Mouse (Mus musculus) MEL (cell line): ENCODE results near the gene Ccdc34. TPM values are rescaled to one million over a fixed set of nuclear protein-coding genes. Genes with fewer than 3 reads are reported as not detected.

Experiments used
- DNase-seq: peaks from one replicate; pipeline ENCODE4 v3.0.0; 2011; ENCODE audit warnings: low read depth, low spot score
- H3K27ac ChIP-seq: 2 replicates; pipeline ENCODE4 v1.5.1; 2012; ENCODE audit warnings: low read depth, mild to moderate bottlenecking, control low read depth, low read length, moderate library complexity; ENCODE audit not compliant: control insufficient read depth
- H3K27me3 ChIP-seq, 2 experiments: fragments of 150-350 bp in 1 of 2; sonication (generic) in 1 of 2; 2 replicates each; pipeline ENCODE4 v1.6.1; 2012; ENCODE audit warnings: low read length in 2 of 2, mild to moderate bottlenecking in 2 of 2, improper control_type of control experiment in 1 of 2, moderate library complexity in 1 of 2; ENCODE audit not compliant: insufficient read depth in 2 of 2, control insufficient read depth in 1 of 2
- H3K36me3 ChIP-seq, 2 experiments: 2 replicates each; pipeline ENCODE4 v1.6.1; 2012 to 2014; ENCODE audit warnings: low read length in 2 of 2, improper control_type of control experiment in 1 of 2, inconsistent platforms in 1 of 2, mild to moderate bottlenecking in 1 of 2; ENCODE audit not compliant: insufficient read depth in 2 of 2, control insufficient read depth in 1 of 2
- H3K4me1 ChIP-seq, 2 experiments: fragments of 150-350 bp in 1 of 2; sonication (generic) in 1 of 2; 2 replicates each; pipeline ENCODE4 v1.6.1; 2012; ENCODE audit warnings: low read length in 2 of 2, improper control_type of control experiment in 1 of 2, mild to moderate bottlenecking in 1 of 2; ENCODE audit not compliant: insufficient read depth in 2 of 2, control insufficient read depth in 1 of 2
- H3K4me3 ChIP-seq, 2 experiments: fragments of 150-350 bp in 1 of 2; sonication (generic) in 1 of 2; 2 replicates each; pipeline ENCODE4 v1.5.1; 2012; ENCODE audit warnings: low read depth in 2 of 2, low read length in 2 of 2, mild to moderate bottlenecking in 2 of 2, moderate library complexity in 2 of 2, control low read depth in 1 of 2, improper control_type of control experiment in 1 of 2; ENCODE audit not compliant: control insufficient read depth in 1 of 2, insufficient read depth in 1 of 2
- H3K79me2 ChIP-seq: 2 replicates; pipeline ENCODE4 v1.6.1; 2012; ENCODE audit warnings: mild to moderate bottlenecking, low read length, moderate library complexity; ENCODE audit not compliant: control insufficient read depth, poor library complexity, insufficient read depth
- H3K9ac ChIP-seq: 2 replicates; pipeline ENCODE4 v1.6.1; 2012; ENCODE audit warnings: low read depth, mild to moderate bottlenecking, control low read depth, low read length, moderate library complexity; ENCODE audit not compliant: control insufficient read depth, poor library complexity, severe bottlenecking
- H3K9me3 ChIP-seq: fragments of 150-350 bp; sonication (generic); replicated peaks from 2 replicates; pipeline ENCODE4 v1.6.1; 2012; ENCODE audit warnings: mild to moderate bottlenecking, low read length, improper control_type of control experiment, moderate library complexity; ENCODE audit not compliant: insufficient read depth
- CHD1 ChIP-seq: IDR thresholded peaks from 2 replicates; pipeline ENCODE4 v1.6.1; 2012; ENCODE audit warnings: low read depth, mild to moderate bottlenecking, inconsistent platforms, low read length, improper control_type of control experiment
- EP300 ChIP-seq, 2 experiments: IDR thresholded peaks; 2 replicates each; pipeline ENCODE4 v1.6.1; 2011; ENCODE audit warnings: improper control_type of control experiment in 2 of 2, low read length in 2 of 2, low read depth in 1 of 2, mild to moderate bottlenecking in 1 of 2
- ETS1 ChIP-seq: IDR thresholded peaks from 2 replicates; pipeline ENCODE4 v1.6.1; 2012; ENCODE audit warnings: low read depth, mild to moderate bottlenecking, inconsistent platforms, low read length, improper control_type of control experiment, moderate library complexity
- GABPA ChIP-seq: IDR thresholded peaks from 2 replicates; pipeline ENCODE4 v1.6.1; 2012; ENCODE audit warnings: low read depth, mild to moderate bottlenecking, inconsistent platforms, low read length, improper control_type of control experiment, moderate library complexity
- GATA1 ChIP-seq: IDR thresholded peaks from 2 replicates; pipeline ENCODE4 v1.6.1; 2011; ENCODE audit warnings: low read depth, low read length, improper control_type of control experiment
- MYC ChIP-seq: IDR thresholded peaks from 2 replicates; pipeline ENCODE4 v1.6.1; 2011; ENCODE audit warnings: low read depth, mild to moderate bottlenecking, low read length, improper control_type of control experiment, moderate library complexity
- NELFE ChIP-seq: IDR thresholded peaks from 2 replicates; pipeline ENCODE4 v1.6.1; 2011; ENCODE audit warnings: low read depth, low read length, improper control_type of control experiment
- RAD21 ChIP-seq: IDR thresholded peaks from 2 replicates; pipeline ENCODE4 v1.6.1; 2011; ENCODE audit warnings: mild to moderate bottlenecking, low read depth, low read length, improper control_type of control experiment
- RCOR1 ChIP-seq: IDR thresholded peaks from 2 replicates; pipeline ENCODE4 v1.6.1; 2012; ENCODE audit warnings: low read depth, mild to moderate bottlenecking, inconsistent platforms, low read length, improper control_type of control experiment
- SMC3 ChIP-seq: IDR thresholded peaks from 2 replicates; pipeline ENCODE4 v1.6.1; 2011; ENCODE audit warnings: low read depth, low read length, improper control_type of control experiment
- TCF12 ChIP-seq: IDR thresholded peaks from 2 replicates; pipeline ENCODE4 v1.6.1; 2014; ENCODE audit warnings: low read depth, mild to moderate bottlenecking, inconsistent platforms, low read length, improper control_type of control experiment, moderate library complexity
- ZC3H11A ChIP-seq: IDR thresholded peaks from 2 replicates; pipeline ENCODE4 v1.6.1; 2012; ENCODE audit warnings: low read depth, mild to moderate bottlenecking, inconsistent platforms, low read length, improper control_type of control experiment
- ZKSCAN1 ChIP-seq: IDR thresholded peaks from 2 replicates; pipeline ENCODE4 v1.6.1; 2012; ENCODE audit warnings: low read depth, mild to moderate bottlenecking, inconsistent platforms, low read length, improper control_type of control experiment, moderate library complexity
- polyA plus RNA-seq, 2 experiments: library from polyadenylated mRNA; stranded (reverse) in 1 of 2; unstranded in 1 of 2; fragments of >175 nt in 1 of 2; fragments of >200 nt in 1 of 2; gene quantifications; 2 replicates each; pipeline versions ENCODE4 v1.2.1 to v1.2.4; 2012; ENCODE audit warnings: low replicate concordance in 2 of 2, low read depth in 1 of 2; ENCODE audit not compliant: insufficient read length in 2 of 2, insufficient read depth in 1 of 2, missing spikeins in 1 of 2
- total RNA-seq: library from RNA; depleted of rRNA; stranded (reverse); fragments of 300-350 nt; gene quantifications from 2 replicates; pipeline ENCODE4 v1.2.3, GENCODE M21; 2012; rRNA removed

The Ccdc34 gene
- total and polyA plus RNA-seq, 3 experiments = 14.1 to 39.0 TPM; not detected in 1

GRCm38 (mm10) chr2:110222793-110223192, 205.2 kb downstream of the Ccdc34 start:
- TF ChIP-seq RAD21 = no peak
- TF ChIP-seq TCF12 = no peak
- no peak for TF ChIP-seq GABPA
- no peak for TF ChIP-seq GATA1
- no peak for TF ChIP-seq ZKSCAN1
- no peak for TF ChIP-seq NELFE
- TF ChIP-seq RCOR1 = no peak
- no peak for TF ChIP-seq SMC3
- TF ChIP-seq EP300 (IDR thresholded peaks at IDR 0.05; ENCODE audit: low read depth in 1 of 2, low read length in 2 of 2) = no peak
- TF ChIP-seq ZC3H11A = no peak
- TF ChIP-seq CHD1 = no peak
- TF ChIP-seq MYC = no peak
- TF ChIP-seq ETS1 = no peak
- H3K4me3 ChIP-seq = no peak overlapping the region
- no peaks in the 10 kb centered on the region for H3K36me3 ChIP-seq
- no peak for DNase-seq
- H3K27me3 ChIP-seq = no peaks in the 10 kb centered on the region
- no peaks in the 10 kb centered on the region for H3K79me2 ChIP-seq
- no peaks in the 10 kb centered on the region for H3K9me3 ChIP-seq
- H3K9ac ChIP-seq = no peak overlapping the region
- no peak overlapping the region for H3K27ac ChIP-seq
- H3K4me1 ChIP-seq = no peaks in the 10 kb centered on the region

Other genes starting within 250 kb of the Ccdc34 start
- gene Lin7c, start 127.0 kb upstream of the Ccdc34 start, total RNA-seq = 35.2 and 45.0 TPM in 2 replicates
- gene Lin7c, start 127.0 kb upstream of the Ccdc34 start, polyA plus RNA-seq = 10 to 100 TPM in 1 of 2 experiments, not detected in 1; 46.8 TPM
- 4.3 TPM in 2 replicates for gene Lgr4, start 100.2 kb upstream of the Ccdc34 start, total RNA-seq
- 1 to 10 TPM in 1 of 2 experiments, not detected in 1; 4.5 TPM for gene Lgr4, start 100.2 kb upstream of the Ccdc34 start, polyA plus RNA-seq